Mouse (Mus musculus) kidney, embryonic 14.5 days (tissue): ENCODE results near the gene Ttll7. TPM values are rescaled to one million over a fixed set of nuclear protein-coding genes. Genes with fewer than 3 reads are reported as not detected.

Experiments
- ATAC-seq: fragments of 200-750 bp; cut with Nextera tagmentation; 2 replicates; pipeline ENCODE4 v1.8.0; 2017; ENCODE audit warnings: moderate number of reproducible peaks, mild to moderate bottlenecking, moderate TSS enrichment, moderate library complexity; ENCODE audit not compliant: low FRiP score, low TSS enrichment
- H3K27ac ChIP-seq: fragments of 300-500 bp; sonication (generic); 2 replicates; pipeline ENCODE4 v1.5.1; 2014; ENCODE audit warnings: low read depth, mild to moderate bottlenecking, low read length, moderate library complexity, mixed read lengths
- H3K27me3 ChIP-seq: fragments of 300-500 bp; sonication (generic); 2 replicates; pipeline ENCODE4 v1.6.1; 2014; ENCODE audit warnings: mild to moderate bottlenecking, low read length; ENCODE audit not compliant: control insufficient read depth, insufficient read depth
- H3K36me3 ChIP-seq: fragments of 300-500 bp; sonication (generic); 2 replicates; pipeline ENCODE4 v1.6.1; 2014; ENCODE audit warnings: low read length, mixed read lengths; ENCODE audit not compliant: control insufficient read depth, insufficient read depth
- H3K4me1 ChIP-seq: fragments of 300-500 bp; sonication (generic); 2 replicates; pipeline ENCODE4 v1.6.1; 2014; ENCODE audit warnings: low read length, mixed read lengths; ENCODE audit not compliant: control insufficient read depth, insufficient read depth
- H3K4me2 ChIP-seq: fragments of 300-500 bp; sonication (generic); replicated peaks from 2 replicates; pipeline ENCODE4 v1.6.1; 2014; ENCODE audit warnings: low read depth, mild to moderate bottlenecking, low read length
- H3K4me3 ChIP-seq: fragments of 300-500 bp; sonication (generic); 2 replicates; pipeline ENCODE4 v1.5.1; 2014; ENCODE audit warnings: mild to moderate bottlenecking, low read length
- H3K9ac ChIP-seq: fragments of 300-500 bp; sonication (generic); 2 replicates; pipeline ENCODE4 v1.6.1; 2014; ENCODE audit warnings: low read depth, mild to moderate bottlenecking, low read length, moderate library complexity
- H3K9me3 ChIP-seq: fragments of 300-500 bp; sonication (generic); 2 replicates; pipeline ENCODE4 v1.6.1; 2016; ENCODE audit warnings: low read length; ENCODE audit not compliant: control insufficient read depth
- WGBS: fragments of 180-500 bp; shearing (Covaris S2); extraction: QIAGEN DNeasy Blood & Tissue Kit; methylation state at CpG from one replicate; pipeline ENCODE4 v1.1.7; 2014; 5-methylcytosine and 5-hydroxymethylcytosine counted together
- polyA plus RNA-seq: library from polyadenylated mRNA; unstranded; fragments of >200 nt; fragmentation: Nextera tagmentation; extraction: Ambion mirVana; gene quantifications from 2 replicates; pipeline ENCODE4 v1.2.1, GENCODE M21; 2014

Ttll7 gene
- polyA plus RNA-seq, result 1.2 and 1.7 TPM in 2 replicates

- H3K36me3 ChIP-seq, result no peaks in the 10 kb centered on the region
- peak; percentile 99 for ATAC-seq
- H3K27me3 ChIP-seq, result peaks cover 5% of the 10 kb centered on the region; the same call in 1 of the 2 replicates
- H3K9me3 ChIP-seq, result no peaks in the 10 kb centered on the region
- no peaks in the 10 kb centered on the region for H3K4me1 ChIP-seq
- H3K4me3 ChIP-seq, result peak within 1 kb of the TSS; percentile 57
- 1% methylated on average over 35 of the region's 36 CpGs for WGBS
- peak within 1 kb of the TSS; percentile 65 for H3K9ac ChIP-seq
- peak within 1 kb of the TSS; percentile 66 for H3K4me2 ChIP-seq
- no peak within 1 kb of the TSS for H3K27ac ChIP-seq
These were observed at the start of gene Ttll7 for GRCm38 (mm10) chr3:146851966-146852891. Ttll7 (plus strand) TSS chr3:146852367.

GRCm38 (mm10) chr3:146812041-146812878, 39.9 kb upstream of the Ttll7 start:
- Histone ChIP-seq H3K27me3 (no peaks in the 10 kb centered on the region), H3K9ac (peak overlapping the region; percentile 97), H3K4me3 (peak overlapping the region; percentile 97), H3K27ac (peak overlapping the region; percentile 93), H3K9me3 (no peaks in the 10 kb centered on the region), H3K4me2 (peak overlapping the region; percentile 68), H3K4me1 (peaks cover 6% of the 10 kb centered on the region; the same call in 1 of the 2 replicates), H3K36me3 (peaks cover 3% of the 10 kb centered on the region; the same call in 1 of the 2 replicates)
- WGBS, result under 1% methylated on average over 45 of the region's 60 CpGs
- ATAC-seq, result peak; percentile 85

GRCm38 (mm10) chr3:146812901-146813393, 39.2 kb upstream of the Ttll7 start, which contains the start of gene Prkacb:
Prkacb (minus strand) TSS chr3:146812990.
- H3K36me3 ChIP-seq, result peaks cover 3% of the 10 kb centered on the region; the same call in 1 of the 2 replicates
- no peaks in the 10 kb centered on the region for H3K27me3 ChIP-seq
- H3K4me3 ChIP-seq, result peak within 1 kb of the TSS; percentile 97
- WGBS, result under 1% methylated on average over 32 of the region's 60 CpGs
- H3K9me3 ChIP-seq, result no peaks in the 10 kb centered on the region
- peak; percentile 98 for ATAC-seq
- peak within 1 kb of the TSS; percentile 83 for H3K4me2 ChIP-seq
- H3K4me1 ChIP-seq, result peaks cover 6% of the 10 kb centered on the region; the same call in 1 of the 2 replicates
- peak within 1 kb of the TSS; percentile 93 for H3K27ac ChIP-seq
- peak within 1 kb of the TSS; percentile 97 for H3K9ac ChIP-seq

GRCm38 (mm10) chr3:146813624-146814023, 38.5 kb upstream of the Ttll7 start:
- peaks cover 6% of the 10 kb centered on the region; the same call in 1 of the 2 replicates for H3K4me1 ChIP-seq
- 46% methylated on average over 7 of the region's 7 CpGs for WGBS
- peak overlapping the region; percentile 97 for H3K4me3 ChIP-seq
- H3K9ac ChIP-seq, result peak overlapping the region; percentile 97; the same call in 1 of the 2 replicates
- no peaks in the 10 kb centered on the region for H3K9me3 ChIP-seq
- no peak overlapping the region for H3K27ac ChIP-seq
- ATAC-seq, result no peak
- peak overlapping the region; percentile 83 for H3K4me2 ChIP-seq
- peaks cover 3% of the 10 kb centered on the region; the same call in 1 of the 2 replicates for H3K36me3 ChIP-seq
- no peaks in the 10 kb centered on the region for H3K27me3 ChIP-seq

GRCm38 (mm10) chr3:146820718-146821117, 31.4 kb upstream of the Ttll7 start:
- no peaks in the 10 kb centered on the region for H3K36me3 ChIP-seq
- H3K4me3 ChIP-seq, result no peak overlapping the region
- no peaks in the 10 kb centered on the region for H3K9me3 ChIP-seq
- no peak overlapping the region for H3K9ac ChIP-seq
- H3K27ac ChIP-seq, result no peak overlapping the region
- no peak overlapping the region for H3K4me2 ChIP-seq
- no peaks in the 10 kb centered on the region for H3K4me1 ChIP-seq
- no peak for ATAC-seq
- H3K27me3 ChIP-seq, result no peaks in the 10 kb centered on the region
- WGBS, result 85% methylated on average over 4 of the region's 4 CpGs

GRCm38 (mm10) chr3:146842766-146843165, 9.4 kb upstream of the Ttll7 start:
- no peak for ATAC-seq
- WGBS, result 18% methylated on average over 3 of the region's 3 CpGs
- no peak overlapping the region for H3K4me2 ChIP-seq
- no peak overlapping the region for H3K27ac ChIP-seq
- no peaks in the 10 kb centered on the region for H3K9me3 ChIP-seq
- H3K9ac ChIP-seq, result no peak overlapping the region
- H3K27me3 ChIP-seq, result no peaks in the 10 kb centered on the region
- no peak overlapping the region for H3K4me3 ChIP-seq
- H3K36me3 ChIP-seq, result no peaks in the 10 kb centered on the region
- H3K4me1 ChIP-seq, result no peaks in the 10 kb centered on the region

GRCm38 (mm10) chr3:146843470-146843869, 8.7 kb upstream of the Ttll7 start:
- H3K9ac ChIP-seq, result no peak overlapping the region
- no peak overlapping the region for H3K27ac ChIP-seq
- WGBS, result 71% methylated on average over 6 of the region's 6 CpGs
- no peaks in the 10 kb centered on the region for H3K4me1 ChIP-seq
- ATAC-seq, result no peak
- no peaks in the 10 kb centered on the region for H3K9me3 ChIP-seq
- no peak overlapping the region for H3K4me2 ChIP-seq
- H3K4me3 ChIP-seq, result no peak overlapping the region
- H3K36me3 ChIP-seq, result no peaks in the 10 kb centered on the region
- H3K27me3 ChIP-seq, result no peaks in the 10 kb centered on the region

GRCm38 (mm10) chr3:146846237-146846636, 5.9 kb upstream of the Ttll7 start:
- Histone ChIP-seq H3K36me3 (no peaks in the 10 kb centered on the region), H3K4me1 (no peaks in the 10 kb centered on the region), H3K27ac (no peak overlapping the region), H3K9ac (no peak overlapping the region), H3K4me2 (no peak overlapping the region), H3K27me3 (no peaks in the 10 kb centered on the region), H3K9me3 (no peaks in the 10 kb centered on the region), H3K4me3 (no peak overlapping the region)
- WGBS, result 86% methylated on average over 5 of the region's 5 CpGs
- no peak for ATAC-seq
